Mouse (Mus musculus) heart, postnatal 0 days (tissue): ENCODE results near the gene Scube3. TPM values are rescaled to one million over a fixed set of nuclear protein-coding genes. Genes with fewer than 3 reads are reported as not detected.

Experiments
- ATAC-seq: fragments of 200-750 bp; cut with Nextera tagmentation; 2 replicates; pipeline ENCODE4 v1.8.0; 2017; ENCODE audit warnings: low read depth, moderate number of reproducible peaks, moderate library complexity; ENCODE audit not compliant: insufficient read depth
- DNase-seq: peaks from one replicate; pipeline ENCODE4 v3.0.0-alpha.2; 2016; ENCODE audit warnings: low spot score
- H3K27ac ChIP-seq: fragments of 300-500 bp; sonication (generic); 2 replicates; pipeline ENCODE4 v1.5.1; 2014; ENCODE audit warnings: low read depth, mild to moderate bottlenecking
- H3K27me3 ChIP-seq: fragments of 300-500 bp; sonication (generic); 2 replicates; pipeline ENCODE4 v1.6.1; 2014; ENCODE audit warnings: low read length, mixed read lengths; ENCODE audit not compliant: control insufficient read depth, insufficient read depth
- H3K36me3 ChIP-seq: fragments of 300-500 bp; sonication (generic); replicated peaks from 2 replicates; pipeline ENCODE4 v1.6.1; 2014; ENCODE audit warnings: low read length, mixed read lengths; ENCODE audit not compliant: control insufficient read depth, insufficient read depth
- H3K4me1 ChIP-seq: fragments of 300-500 bp; sonication (generic); 2 replicates; pipeline ENCODE4 v1.6.1; 2014; ENCODE audit warnings: antibody characterized with exemption; ENCODE audit not compliant: control insufficient read depth, insufficient read depth
- H3K4me2 ChIP-seq: fragments of 300-500 bp; sonication (generic); 2 replicates; pipeline ENCODE4 v1.6.1; 2014; ENCODE audit warnings: low read depth, mild to moderate bottlenecking, low read length, moderate library complexity
- H3K4me3 ChIP-seq: fragments of 300-500 bp; sonication (generic); 2 replicates; pipeline ENCODE4 v1.5.1; 2014; ENCODE audit warnings: low read depth, low read length
- H3K9ac ChIP-seq: fragments of 300-500 bp; sonication (generic); replicated peaks from 2 replicates; pipeline ENCODE4 v1.6.1; 2014; ENCODE audit warnings: low read depth, low read length, mixed read lengths
- H3K9me3 ChIP-seq: fragments of 300-500 bp; sonication (generic); replicated peaks from 2 replicates; pipeline ENCODE4 v1.6.1; 2016; ENCODE audit warnings: low read length; ENCODE audit not compliant: control insufficient read depth
- CTCF ChIP-seq: IDR thresholded peaks from 2 replicates; pipeline ENCODE4 v1.5.1; 2016; ENCODE audit warnings: antibody characterized with exemption, control low read depth, low read depth
- EP300 ChIP-seq: IDR thresholded peaks from 2 replicates; pipeline ENCODE4 v1.6.1; 2016; ENCODE audit warnings: antibody characterized with exemption, low read depth
- WGBS: fragments of 180-500 bp; shearing (Covaris S2); extraction: QIAGEN DNeasy Blood & Tissue Kit; methylation state at CpG from one replicate; pipeline ENCODE4 v1.1.7; 2014; 5-methylcytosine and 5-hydroxymethylcytosine counted together
- polyA plus RNA-seq: library from polyadenylated mRNA; unstranded; fragments of >200 nt; fragmentation: Nextera tagmentation; extraction: Ambion mirVana; gene quantifications from 2 replicates; pipeline ENCODE4 v1.2.1, GENCODE M21; 2015
- total RNA-seq: library from RNA; depleted of rRNA; stranded (reverse); fragments of >200 nt; gene quantifications from 2 replicates; pipeline ENCODE4 v1.2.3, GENCODE M21; 2014; ENCODE audit warnings: low replicate concordance

The Scube3 gene
- total and polyA plus RNA-seq, 2 experiments from 2014 or later, result 0.14 to 3.0 TPM

DNA sequence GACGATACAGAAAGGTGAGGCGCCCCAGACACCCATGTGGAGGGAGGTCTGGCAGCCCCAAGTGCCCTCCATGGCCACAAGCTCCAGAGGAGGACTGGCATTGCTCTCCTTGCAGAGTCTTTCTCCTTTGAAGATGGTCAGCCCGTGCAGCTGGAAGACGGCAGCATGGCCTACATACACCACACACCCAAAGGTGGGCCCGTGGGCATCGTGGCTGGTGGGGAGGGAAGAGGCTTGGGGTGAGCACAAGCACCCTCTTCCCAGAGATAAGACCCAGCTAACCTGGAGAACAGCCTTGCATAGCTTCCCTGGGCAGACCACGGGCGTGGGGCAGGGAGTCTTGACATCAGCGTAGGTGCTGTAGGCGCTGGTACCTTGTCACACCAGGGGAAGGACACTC, 53.1 kb downstream of the Scube3 start:
- TF ChIP-seq CTCF (no peak), EP300 (no peak)
- no peaks in the 10 kb centered on the region for H3K27me3 ChIP-seq
- ATAC-seq (no peak), DNase-seq (no peak)
- H3K36me3 ChIP-seq, result peaks cover 63% of the 10 kb centered on the region
- H3K4me3 ChIP-seq, result no peak overlapping the region
- WGBS, result 91% methylated on average over 10 of the region's 10 CpGs
- H3K4me1 ChIP-seq, result no peaks in the 10 kb centered on the region
- H3K9me3 ChIP-seq, result no peaks in the 10 kb centered on the region
- no peak overlapping the region for H3K9ac ChIP-seq
- H3K27ac ChIP-seq, result no peak overlapping the region
- no peak overlapping the region for H3K4me2 ChIP-seq

DNA sequence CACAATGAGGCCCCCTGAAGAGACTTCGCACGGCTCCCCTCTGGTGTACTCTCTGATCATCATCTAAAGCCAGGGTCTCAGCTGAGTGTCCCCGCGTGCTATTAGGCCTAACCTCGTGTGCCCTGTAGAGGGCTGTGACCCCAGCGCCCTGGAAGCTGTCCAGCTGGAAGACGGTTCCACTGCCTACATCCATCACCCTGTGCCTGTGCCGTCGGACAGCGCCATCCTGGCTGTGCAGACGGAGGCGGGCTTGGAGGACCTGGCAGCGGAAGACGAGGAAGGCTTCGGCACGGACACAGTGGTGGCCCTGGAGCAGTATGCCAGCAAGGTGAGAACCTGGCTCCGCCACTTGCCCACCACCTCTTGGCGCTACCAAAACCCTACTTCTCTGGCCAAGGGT, 55.7 kb downstream of the Scube3 start:
- Histone ChIP-seq H3K4me3 (no peak overlapping the region), H3K27me3 (no peaks in the 10 kb centered on the region), H3K4me2 (no peak overlapping the region), H3K27ac (no peak overlapping the region), H3K9ac (no peak overlapping the region), H3K4me1 (no peaks in the 10 kb centered on the region), H3K36me3 (peaks cover 72% of the 10 kb centered on the region), H3K9me3 (no peaks in the 10 kb centered on the region)
- no peak for TF ChIP-seq CTCF
- no peak for TF ChIP-seq EP300
- WGBS, result 79% methylated on average over 18 of the region's 18 CpGs
- DNase-seq (no peak), ATAC-seq (no peak)

DNA sequence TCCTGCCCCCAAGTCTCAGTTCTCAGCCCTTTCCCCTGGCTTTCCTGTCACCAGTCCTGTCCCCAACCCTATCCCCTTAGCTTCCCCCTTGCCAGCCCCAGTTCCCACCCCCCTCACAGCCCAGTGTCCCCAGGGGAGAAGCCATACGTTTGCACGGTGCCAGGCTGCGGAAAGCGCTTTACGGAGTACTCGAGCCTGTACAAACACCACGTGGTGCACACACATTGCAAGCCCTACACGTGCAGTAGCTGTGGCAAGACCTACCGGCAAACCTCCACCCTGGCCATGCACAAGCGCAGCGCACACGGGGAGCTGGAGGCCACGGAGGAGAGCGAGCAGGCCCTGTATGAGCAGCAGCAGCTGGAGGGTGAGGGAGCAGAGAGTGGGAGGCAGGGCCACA, 60.0 kb downstream of the Scube3 start:
- no peak for ATAC-seq
- 87% methylated on average over 14 of the region's 14 CpGs for WGBS
- no peak overlapping the region for H3K4me3 ChIP-seq
- peaks cover 1% of the 10 kb centered on the region; the same call in 1 of the 2 replicates for H3K4me1 ChIP-seq
- no peak overlapping the region for H3K9ac ChIP-seq
- no peak overlapping the region for H3K27ac ChIP-seq
- H3K36me3 ChIP-seq, result peaks cover 51% of the 10 kb centered on the region
- TF ChIP-seq EP300 (no peak), CTCF (no peak)
- DNase-seq, result no peak
- H3K9me3 ChIP-seq, result no peaks in the 10 kb centered on the region
- no peaks in the 10 kb centered on the region for H3K27me3 ChIP-seq
- no peak overlapping the region for H3K4me2 ChIP-seq

- no peak overlapping the region for H3K9ac ChIP-seq
- DNase-seq, result no peak
- H3K4me1 ChIP-seq, result peaks cover 8% of the 10 kb centered on the region; the same call in 1 of the 2 replicates
- H3K27me3 ChIP-seq, result no peaks in the 10 kb centered on the region
- peaks cover 39% of the 10 kb centered on the region for H3K36me3 ChIP-seq
- no peak for TF ChIP-seq EP300
- TF ChIP-seq CTCF, result peak; percentile 86
- no peak for ATAC-seq
- no peaks in the 10 kb centered on the region for H3K9me3 ChIP-seq
- H3K27ac ChIP-seq, result no peak overlapping the region
- no peak overlapping the region for H3K4me3 ChIP-seq
- no peak overlapping the region for H3K4me2 ChIP-seq
- 40% methylated on average over 14 of the region's 14 CpGs for WGBS
Observed at GRCm38 (mm10) chr17:28204052-28204720, 62.2 kb downstream of the Scube3 start.

DNA sequence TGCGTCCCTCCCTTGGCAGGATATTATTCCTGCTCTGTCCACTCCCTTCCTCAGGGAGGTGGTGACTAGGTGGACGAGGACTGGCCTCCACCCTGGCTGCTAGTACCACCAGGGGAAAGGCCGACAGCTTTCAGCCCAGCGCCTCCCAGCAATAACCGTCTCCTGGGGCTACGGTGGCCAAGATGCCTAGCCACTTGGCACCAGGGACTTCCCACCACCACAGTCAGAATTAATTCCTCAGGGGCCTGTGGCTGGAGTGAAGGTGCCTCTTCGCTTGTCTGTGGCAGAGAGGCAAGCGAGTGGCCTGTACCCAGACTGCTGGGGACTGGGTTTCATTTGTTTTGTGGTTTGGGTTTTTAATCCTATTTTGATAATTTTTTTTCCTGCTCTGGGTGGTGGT, 63.5 kb downstream of the Scube3 start:
- no peak for ATAC-seq
- H3K4me3 ChIP-seq, result no peak overlapping the region
- no peak overlapping the region for H3K4me2 ChIP-seq
- H3K27me3 ChIP-seq, result no peaks in the 10 kb centered on the region
- H3K9me3 ChIP-seq, result no peaks in the 10 kb centered on the region
- 86% methylated on average over 8 of the region's 8 CpGs for WGBS
- no peak for DNase-seq
- H3K27ac ChIP-seq, result no peak overlapping the region
- peaks cover 27% of the 10 kb centered on the region for H3K36me3 ChIP-seq
- H3K9ac ChIP-seq, result no peak overlapping the region
- TF ChIP-seq EP300, result no peak
- TF ChIP-seq CTCF, result no peak
- peaks cover 8% of the 10 kb centered on the region; the same call in 1 of the 2 replicates for H3K4me1 ChIP-seq
